Mouse (Mus musculus): ENCODE measurements at regions not wholly inside any gene's neighbourhood (a gene's known extent, or its start where the extent isn't known, plus 50 kb on each side); places are given as distances from the start of the nearest gene placed in this dataset.

- Histone ChIP-seq H3K27ac (ENCODE audit: low read length) (no peak overlapping the region), H3K9ac (replicated peaks; ENCODE audit: low read depth) (no peak overlapping the region), H3K27me3 (replicated peaks; ENCODE audit: insufficient read depth, low read length) (no peaks in the 10 kb centered on the region), H3K4me3 (ENCODE audit: low read depth, low read length) (no peak overlapping the region), H3K9me3 (ENCODE audit: low read length) (no peaks in the 10 kb centered on the region), H3K36me3 (ENCODE audit: insufficient read depth, low read length) (no peaks in the 10 kb centered on the region), H3K4me1 (ENCODE audit: insufficient read depth, low read depth, low read length) (no peaks in the 10 kb centered on the region), H3K4me2 (replicated peaks; ENCODE audit: low read depth, low read length) (no peak overlapping the region)
- WGBS = 88% methylated on average over 1 of the region's 1 CpGs
- DNase-seq (ENCODE audit: low spot score) (no peak), ATAC-seq (no peak)
- TF ChIP-seq EP300 (IDR thresholded peaks at IDR 0.05) = no peak
- TF ChIP-seq CTCF (IDR thresholded peaks at IDR 0.05) = no peak
These were observed 349.6 kb downstream of the Dnajb9 start for GRCm38 (mm10) chr12:43860479-43860878.

GRCm38 (mm10) chr12:43856370-43856769 lies 353.8 kb downstream of the Dnajb9 start:
- Histone ChIP-seq H3K9ac (replicated peaks; ENCODE audit: low read depth) (no peak overlapping the region), H3K36me3 (ENCODE audit: insufficient read depth, low read length) (no peaks in the 10 kb centered on the region), H3K27me3 (replicated peaks; ENCODE audit: insufficient read depth, low read length) (no peaks in the 10 kb centered on the region), H3K4me1 (ENCODE audit: insufficient read depth, low read depth, low read length) (no peaks in the 10 kb centered on the region), H3K9me3 (ENCODE audit: low read length) (no peaks in the 10 kb centered on the region), H3K4me3 (ENCODE audit: low read depth, low read length) (no peak overlapping the region), H3K4me2 (replicated peaks; ENCODE audit: low read depth, low read length) (no peak overlapping the region), H3K27ac (ENCODE audit: low read length) (no peak overlapping the region)
- ATAC-seq (no peak), DNase-seq (ENCODE audit: low spot score) (no peak)
- WGBS = 44% methylated on average over 4 of the region's 4 CpGs
- TF ChIP-seq EP300 (IDR thresholded peaks at IDR 0.05) = no peak
- TF ChIP-seq CTCF (IDR thresholded peaks at IDR 0.05) = no peak

GRCm38 (mm10) chr12:43852246-43852645 lies 357.9 kb downstream of the Dnajb9 start:
- Histone ChIP-seq H3K27me3 (replicated peaks; ENCODE audit: insufficient read depth, low read length) (no peaks in the 10 kb centered on the region), H3K4me2 (replicated peaks; ENCODE audit: low read depth, low read length) (no peak overlapping the region), H3K9ac (replicated peaks; ENCODE audit: low read depth) (no peak overlapping the region), H3K9me3 (ENCODE audit: low read length) (no peaks in the 10 kb centered on the region), H3K36me3 (ENCODE audit: insufficient read depth, low read length) (no peaks in the 10 kb centered on the region), H3K4me3 (ENCODE audit: low read depth, low read length) (no peak overlapping the region), H3K27ac (ENCODE audit: low read length) (no peak overlapping the region), H3K4me1 (ENCODE audit: insufficient read depth, low read depth, low read length) (no peaks in the 10 kb centered on the region)
- TF ChIP-seq EP300 (IDR thresholded peaks at IDR 0.05) (no peak), CTCF (IDR thresholded peaks at IDR 0.05) (no peak)
- no peak for ATAC-seq
- DNase-seq (ENCODE audit: low spot score) = no peak

GRCm38 (mm10) chr12:43851264-43852009 lies 358.7 kb downstream of the Dnajb9 start:
- no peaks in the 10 kb centered on the region for H3K9me3 ChIP-seq (ENCODE audit: low read length)
- WGBS = 53% methylated on average over 4 of the region's 4 CpGs
- no peak for DNase-seq (ENCODE audit: low spot score)

GRCm38 (mm10) chr12:43843907-43844537 lies 366.1 kb downstream of the Dnajb9 start:
- no peak for ATAC-seq
- Histone ChIP-seq H3K9me3 (ENCODE audit: low read length) (no peaks in the 10 kb centered on the region), H3K4me2 (replicated peaks; ENCODE audit: low read depth, low read length) (no peak overlapping the region), H3K4me3 (ENCODE audit: low read depth, low read length) (no peak overlapping the region), H3K27me3 (replicated peaks; ENCODE audit: insufficient read depth, low read length) (no peaks in the 10 kb centered on the region), H3K27ac (ENCODE audit: low read length) (no peak overlapping the region), H3K36me3 (ENCODE audit: insufficient read depth, low read length) (no peaks in the 10 kb centered on the region), H3K4me1 (ENCODE audit: insufficient read depth, low read depth, low read length) (no peaks in the 10 kb centered on the region), H3K9ac (replicated peaks; ENCODE audit: low read depth) (no peak overlapping the region)
- TF ChIP-seq EP300 (IDR thresholded peaks at IDR 0.05) (no peak), CTCF (IDR thresholded peaks at IDR 0.05) (no peak)
- no peak for DNase-seq (ENCODE audit: low spot score)
- WGBS = 34% methylated on average over 5 of the region's 5 CpGs

More at GRCm38 (mm10) chr12:43851264-43852009, 358.7 kb downstream of the Dnajb9 start:
- H3K4me1 ChIP-seq (ENCODE audit: insufficient read depth, low read depth, low read length) = no peaks in the 10 kb centered on the region
- no peak overlapping the region for H3K4me3 ChIP-seq (ENCODE audit: low read depth, low read length)
- H3K27me3 ChIP-seq (replicated peaks; ENCODE audit: insufficient read depth, low read length) = no peaks in the 10 kb centered on the region
- TF ChIP-seq EP300 (IDR thresholded peaks at IDR 0.05) = no peak
- TF ChIP-seq CTCF (IDR thresholded peaks at IDR 0.05) = no peak
- H3K27ac ChIP-seq (ENCODE audit: low read length) = no peak overlapping the region
- ATAC-seq = no peak
- H3K4me2 ChIP-seq (replicated peaks; ENCODE audit: low read depth, low read length) = no peak overlapping the region
- H3K9ac ChIP-seq (replicated peaks; ENCODE audit: low read depth) = no peak overlapping the region
- no peaks in the 10 kb centered on the region for H3K36me3 ChIP-seq (ENCODE audit: insufficient read depth, low read length)

GRCm38 (mm10) chr12:43831976-43832375 lies 378.1 kb downstream of the Dnajb9 start:
- WGBS = 56% methylated on average over 1 of the region's 1 CpGs
- no peaks in the 10 kb centered on the region for H3K9me3 ChIP-seq (ENCODE audit: low read length)

More at GRCm38 (mm10) chr12:43831976-43832375, 378.1 kb downstream of the Dnajb9 start:
- H3K4me1 ChIP-seq (ENCODE audit: insufficient read depth, low read depth, low read length) = no peaks in the 10 kb centered on the region
- H3K27me3 ChIP-seq (replicated peaks; ENCODE audit: insufficient read depth, low read length) = no peaks in the 10 kb centered on the region
- DNase-seq (ENCODE audit: low spot score) (no peak), ATAC-seq (no peak)
- no peak overlapping the region for H3K4me2 ChIP-seq (replicated peaks; ENCODE audit: low read depth, low read length)
- H3K4me3 ChIP-seq (ENCODE audit: low read depth, low read length) = no peak overlapping the region
- H3K9ac ChIP-seq (replicated peaks; ENCODE audit: low read depth) = no peak overlapping the region
- no peak overlapping the region for H3K27ac ChIP-seq (ENCODE audit: low read length)
- H3K36me3 ChIP-seq (ENCODE audit: insufficient read depth, low read length) = no peaks in the 10 kb centered on the region
- TF ChIP-seq EP300 (IDR thresholded peaks at IDR 0.05) (no peak), CTCF (IDR thresholded peaks at IDR 0.05) (no peak)
